Mouse (Mus musculus) C2C12 (cell line): ENCODE data around the gene Tbc1d17. TPM values are rescaled to one million over a fixed set of nuclear protein-coding genes. Genes with fewer than 3 reads are reported as not detected.

Experiments
- H3K27me3 ChIP-seq: one replicate; pipeline ENCODE4 v1.6.1; 2011; ENCODE audit not compliant: control insufficient read depth, insufficient read depth, insufficient read length
- H3K36me3 ChIP-seq: one replicate; pipeline ENCODE4 v1.6.1; 2011; ENCODE audit not compliant: control insufficient read depth, insufficient read depth
- H3K4me3 ChIP-seq: one replicate; pipeline ENCODE4 v1.5.1; 2011; ENCODE audit warnings: mild to moderate bottlenecking, control low read depth; ENCODE audit not compliant: poor library complexity, insufficient read depth, severe bottlenecking
- H3K79me2 ChIP-seq: one replicate; pipeline ENCODE4 v1.6.1; 2011; ENCODE audit not compliant: control insufficient read depth, insufficient read depth
- H3K79me3 ChIP-seq: one replicate; pipeline ENCODE4 v1.6.1; 2011; ENCODE audit warnings: low read depth, control low read depth
- H3ac ChIP-seq: one replicate; pipeline ENCODE3; 2011; ENCODE audit warnings: low read depth; ENCODE audit not compliant: control insufficient read depth, insufficient read length
- CEBPB ChIP-seq: IDR thresholded peaks from one replicate; pipeline ENCODE4 v1.6.1; 2011; ENCODE audit warnings: low read depth, mild to moderate bottlenecking, control low read depth, moderate library complexity
- CTCF ChIP-seq: IDR thresholded peaks from one replicate; pipeline ENCODE4 v1.5.1; 2011; ENCODE audit not compliant: control insufficient read depth, insufficient read depth, insufficient read length
- FOSL1 ChIP-seq: IDR thresholded peaks from one replicate; pipeline ENCODE4 v1.8.0; 2011; ENCODE audit warnings: mild to moderate bottlenecking, low read length; ENCODE audit not compliant: poor library complexity, insufficient read depth, severe bottlenecking
- MAX ChIP-seq: IDR thresholded peaks from one replicate; pipeline ENCODE4 v1.6.1; 2011; ENCODE audit warnings: mild to moderate bottlenecking, control low read depth
- MYOD1 ChIP-seq: IDR thresholded peaks from one replicate; pipeline ENCODE4 v1.6.1; 2011; ENCODE audit warnings: low read depth; ENCODE audit not compliant: control insufficient read depth, insufficient read length
- MYOG ChIP-seq: IDR thresholded peaks from one replicate; pipeline ENCODE4 v1.6.1; 2011; ENCODE audit not compliant: control insufficient read depth, insufficient read length; ENCODE audit errors: extremely low read depth
- USF1 ChIP-seq: IDR thresholded peaks from one replicate; pipeline ENCODE4 v1.6.1; 2011; ENCODE audit warnings: low read depth, mild to moderate bottlenecking, control low read depth, moderate library complexity
- microRNA-seq: library from miRNA; unstranded; fragments of <30 nt; microRNA quantifications from one replicate; pipeline ENCODE4, GENCODE M21; 2019; ENCODE audit warnings: borderline microRNAs expressed
- polyA plus RNA-seq: library from polyadenylated mRNA; unstranded; fragments of >200 nt; fragmentation: generic; extraction: Trizol; gene quantifications from one replicate; pipeline ENCODE4 v1.2.1, GENCODE M21; 2012; ENCODE audit warnings: missing spikeins

The Tbc1d17 gene
- polyA plus RNA-seq, 1 experiment: 38.4 TPM

GRCm38 (mm10) chr7:44792781-44793180, 56.1 kb downstream of the Tbc1d17 start:
- H3K27me3 ChIP-seq: peaks cover 45% of the 10 kb centered on the region
- H3K36me3 ChIP-seq: no peaks in the 10 kb centered on the region
- no peak overlapping the region for H3ac ChIP-seq
- TF ChIP-seq MYOG (no peak), CEBPB (no peak), USF1 (no peak), FOSL1 (no peak), MAX (no peak), MYOD1 (no peak), CTCF (no peak)
- no peaks in the 10 kb centered on the region for H3K79me3 ChIP-seq
- no peak overlapping the region for H3K4me3 ChIP-seq
- H3K79me2 ChIP-seq: no peaks in the 10 kb centered on the region

DNA sequence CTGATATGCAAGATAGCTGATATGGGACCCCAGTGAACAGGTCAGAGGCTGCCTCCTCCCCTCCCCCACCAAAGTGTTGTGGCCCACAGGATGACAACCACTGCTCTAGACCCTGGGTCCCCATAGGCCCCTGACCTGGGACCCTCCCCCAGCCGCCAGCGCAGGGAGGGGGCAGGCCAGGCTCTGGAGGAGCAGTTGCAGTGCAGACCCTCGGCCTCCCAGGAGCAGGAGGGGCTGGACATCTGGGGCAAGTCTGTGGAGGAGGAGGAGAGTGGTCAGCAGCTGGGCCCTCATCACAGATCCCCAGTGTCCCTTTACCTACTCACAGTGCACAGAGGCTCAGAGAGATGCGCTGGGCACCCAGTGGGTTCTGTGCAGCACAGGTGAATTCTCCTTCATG, 58.8 kb downstream of the Tbc1d17 start:
- no peak overlapping the region for H3ac ChIP-seq
- no peak overlapping the region for H3K4me3 ChIP-seq
- H3K36me3 ChIP-seq: no peaks in the 10 kb centered on the region
- H3K79me2 ChIP-seq: no peaks in the 10 kb centered on the region
- H3K79me3 ChIP-seq: no peaks in the 10 kb centered on the region
- H3K27me3 ChIP-seq: peaks cover 54% of the 10 kb centered on the region
- no peak for TF ChIP-seq CTCF
- no peak for TF ChIP-seq MYOG
- no peak for TF ChIP-seq MAX
- no peak for TF ChIP-seq MYOD1
- TF ChIP-seq FOSL1: no peak
- TF ChIP-seq USF1: no peak
- no peak for TF ChIP-seq CEBPB

DNA sequence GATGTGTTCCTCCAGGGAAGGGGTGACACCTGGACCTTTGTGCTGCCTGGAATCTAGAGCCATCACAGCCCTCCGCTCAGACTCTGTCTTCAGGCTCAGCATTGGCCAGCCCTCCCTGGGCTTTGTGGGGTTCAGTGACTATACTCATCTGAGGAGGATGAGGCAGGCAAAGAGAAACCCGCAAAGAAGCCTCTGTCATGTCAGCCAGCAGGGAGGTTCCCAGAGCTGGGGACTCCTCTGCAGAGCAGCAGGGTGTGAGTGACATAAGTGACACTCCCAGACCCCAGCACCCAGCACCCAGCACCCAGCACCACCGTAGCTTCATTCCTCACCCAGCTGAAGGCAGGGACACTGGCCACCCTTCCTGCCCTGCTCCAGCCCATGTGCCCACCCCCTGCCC, 59.3 kb downstream of the Tbc1d17 start:
- Histone ChIP-seq H3ac (no peak overlapping the region), H3K4me3 (no peak overlapping the region), H3K79me3 (no peaks in the 10 kb centered on the region), H3K79me2 (no peaks in the 10 kb centered on the region), H3K27me3 (peaks cover 50% of the 10 kb centered on the region), H3K36me3 (no peaks in the 10 kb centered on the region)
- TF ChIP-seq MYOD1 (no peak), MYOG (no peak), CTCF (no peak), USF1 (no peak), FOSL1 (no peak), CEBPB (no peak), MAX (no peak)

Small RNA genes lying within 50 kb of the gene (microRNA-seq; reads per million reads assigned to microRNA genes)
- gene Mir707: not detected

Other genes with a start within 250 kb of the Tbc1d17 start
- gene Myh14, start 178.2 kb downstream of the Tbc1d17 start, polyA plus RNA-seq: 0.01 TPM
- not detected for gene Izumo2, start 140.3 kb downstream of the Tbc1d17 start, polyA plus RNA-seq
- gene Vrk3, start 100.7 kb downstream of the Tbc1d17 start, polyA plus RNA-seq: 20.0 TPM
- gene Zfp473, start 98.0 kb downstream of the Tbc1d17 start, polyA plus RNA-seq: 0.29 TPM
- gene Nup62, start 33.0 kb downstream of the Tbc1d17 start, polyA plus RNA-seq: 102 TPM
- 0.63 TPM for gene Il4i1, start 32.7 kb downstream of the Tbc1d17 start, polyA plus RNA-seq
- gene Atf5, start 32.4 kb downstream of the Tbc1d17 start, polyA plus RNA-seq: 290 TPM
- gene Akt1s1, start 88 bp downstream of the Tbc1d17 start, polyA plus RNA-seq: 208 TPM
- 32.0 TPM for gene Pnkp, start 8.1 kb upstream of the Tbc1d17 start, polyA plus RNA-seq
- gene Ptov1, start 20.7 kb upstream of the Tbc1d17 start, polyA plus RNA-seq: 221 TPM
- 43.9 TPM for gene Med25, start 43.6 kb upstream of the Tbc1d17 start, polyA plus RNA-seq
- gene Fuz, start 47.0 kb upstream of the Tbc1d17 start, polyA plus RNA-seq: 9.8 TPM
- gene Ap2a1, start 80.4 kb upstream of the Tbc1d17 start, polyA plus RNA-seq: 129 TPM
- 0.04 TPM for gene Tsks, start 94.1 kb upstream of the Tbc1d17 start, polyA plus RNA-seq
- gene Cpt1c, start 125.8 kb upstream of the Tbc1d17 start, polyA plus RNA-seq: 5.5 TPM
- gene Prmt1, start 137.5 kb upstream of the Tbc1d17 start, polyA plus RNA-seq: 978 TPM
- 43.7 TPM for gene Irf3, start 148.6 kb upstream of the Tbc1d17 start, polyA plus RNA-seq
- gene Bcl2l12, start 149.6 kb upstream of the Tbc1d17 start, polyA plus RNA-seq: 18.1 TPM
- 58.4 TPM for gene Scaf1, start 167.3 kb upstream of the Tbc1d17 start, polyA plus RNA-seq
- gene Rras, start 168.9 kb upstream of the Tbc1d17 start, polyA plus RNA-seq: 56.8 TPM
- gene Prr12, start 203.8 kb upstream of the Tbc1d17 start, polyA plus RNA-seq: 14.2 TPM
- 66.6 TPM for gene Nosip, start 213.3 kb upstream of the Tbc1d17 start, polyA plus RNA-seq
- 14.0 TPM for gene Prrg2, start 213.6 kb upstream of the Tbc1d17 start, polyA plus RNA-seq
- 166 TPM for gene Rcn3, start 243.1 kb upstream of the Tbc1d17 start, polyA plus RNA-seq